Mouse (Mus musculus): ENCODE measurements around the gene Stbd1. TPM values are rescaled to one million over a fixed set of nuclear protein-coding genes. Genes with fewer than 3 reads are reported as not detected.
A peak's percentile ranks its signal among the peaks of the same experiment; 100 is the strongest.

Gene Stbd1
- 10.3 and 11.7 TPM in 2 replicates for polyA plus RNA-seq (2014; fragmentation: Nextera tagmentation; extraction: Ambion mirVana)

- DNase-seq (ENCODE audit: low spot score) (peak; percentile 50), ATAC-seq (ENCODE audit: low FRiP score) (peak; percentile 88)
- peak within 1 kb of the TSS; percentile 99 for H3K4me2 ChIP-seq (replicated peaks)
- H3K4me1 ChIP-seq (replicated peaks; ENCODE audit: control insufficient read depth, insufficient read depth, low read length) = peaks cover 7% of the 10 kb centered on the region; the same call in 1 of the 2 replicates
- H3K36me3 ChIP-seq (replicated peaks; ENCODE audit: control insufficient read depth, insufficient read depth) = no peaks in the 10 kb centered on the region
- H3K27me3 ChIP-seq (ENCODE audit: control insufficient read depth, insufficient read depth, low read length) = no peaks in the 10 kb centered on the region
- WGBS = under 1% methylated on average over 69 of the region's 69 CpGs
- H3K9me3 ChIP-seq (ENCODE audit: control insufficient read depth, low read length) = no peaks in the 10 kb centered on the region
- no peak within 1 kb of the TSS for H3K27ac ChIP-seq
- peak within 1 kb of the TSS; percentile 73 for H3K4me3 ChIP-seq (replicated peaks; ENCODE audit: low read length)
- H3K9ac ChIP-seq = peak within 1 kb of the TSS; percentile 70
Measured at GRCm38 (mm10) chr5:92602691-92603690, at the start of gene Stbd1. TSS of gene Stbd1 (plus strand) at chr5:92603041.

DNA sequence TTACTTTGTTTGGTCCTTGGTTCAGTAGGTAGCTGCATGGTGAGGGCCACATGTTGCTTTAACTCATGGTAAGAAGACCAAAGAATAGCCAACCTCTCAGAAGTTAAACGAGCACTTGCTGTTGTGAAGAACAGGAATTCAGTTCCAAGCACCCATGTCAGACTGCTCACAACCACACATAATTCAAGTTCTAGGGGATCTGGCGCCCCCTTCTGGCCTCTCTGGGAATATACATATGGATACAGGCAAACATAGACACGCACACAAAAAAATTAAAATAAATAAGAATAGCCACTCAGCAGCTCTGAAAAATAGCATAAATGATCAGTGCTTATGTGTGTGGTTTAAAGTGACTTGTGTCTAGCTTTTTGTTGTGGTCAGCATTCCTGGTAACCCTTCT is 48.9 kb upstream of the Stbd1 start:
- H3K27ac ChIP-seq = no peak overlapping the region
- H3K9ac ChIP-seq = no peak overlapping the region
- no peaks in the 10 kb centered on the region for H3K4me1 ChIP-seq (replicated peaks; ENCODE audit: control insufficient read depth, insufficient read depth, low read length)
- no peak overlapping the region for H3K4me2 ChIP-seq (replicated peaks)
- H3K27me3 ChIP-seq (ENCODE audit: control insufficient read depth, insufficient read depth, low read length) = no peaks in the 10 kb centered on the region
- no peak overlapping the region for H3K4me3 ChIP-seq (replicated peaks; ENCODE audit: low read length)
- DNase-seq (ENCODE audit: low spot score) (no peak), ATAC-seq (ENCODE audit: low FRiP score) (no peak)
- no peaks in the 10 kb centered on the region for H3K36me3 ChIP-seq (replicated peaks; ENCODE audit: control insufficient read depth, insufficient read depth)
- 0 out of 2 replicates have a peak, but pooled peaks cover 6% of the 10 kb centered on the region for H3K9me3 ChIP-seq (ENCODE audit: control insufficient read depth, low read length)
- 66% methylated on average over 3 of the region's 3 CpGs for WGBS

DNA sequence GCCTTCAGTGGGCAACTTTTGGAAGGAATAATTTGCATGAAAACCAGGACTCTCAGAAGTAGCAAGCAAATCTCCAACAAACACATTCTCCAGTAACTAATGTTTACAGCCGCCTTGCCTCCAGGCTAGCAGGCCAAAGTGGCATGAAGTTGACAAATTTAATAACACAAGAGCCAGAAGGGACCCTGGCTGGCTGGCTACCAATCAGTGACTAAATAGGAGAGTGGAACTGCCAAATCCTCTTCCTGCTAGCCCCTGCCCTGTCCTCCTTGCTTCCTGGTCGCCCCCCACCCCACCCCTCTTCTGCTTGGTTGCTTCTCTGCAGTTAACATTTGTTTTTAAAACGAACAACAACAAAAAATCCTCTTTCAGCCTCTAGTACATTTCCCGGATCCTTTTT is 48.4 kb upstream of the Stbd1 start:
- 82% methylated on average over 4 of the region's 4 CpGs for WGBS

GRCm38 (mm10) chr5:92554891-92555511 is 47.8 kb upstream of the Stbd1 start, which contains the start of gene Fam47e:
TSS of gene Fam47e (plus strand) at chr5:92555069.
- DNase-seq (ENCODE audit: low spot score) = no peak
- 64% methylated on average over 16 of the region's 16 CpGs for WGBS
- 0 out of 2 replicates have a peak, but pooled peaks cover 6% of the 10 kb centered on the region for H3K9me3 ChIP-seq (ENCODE audit: control insufficient read depth, low read length)

More for the DNA sequence above, 48.4 kb upstream of the Stbd1 start:
- DNase-seq (ENCODE audit: low spot score) (no peak), ATAC-seq (ENCODE audit: low FRiP score) (no peak; the same call in 1 of the 2 replicates)
- Histone ChIP-seq H3K27ac (no peak overlapping the region), H3K9ac (no peak overlapping the region), H3K4me3 (replicated peaks; ENCODE audit: low read length) (no peak overlapping the region), H3K36me3 (replicated peaks; ENCODE audit: control insufficient read depth, insufficient read depth) (no peaks in the 10 kb centered on the region), H3K4me2 (replicated peaks) (no peak overlapping the region), H3K4me1 (replicated peaks; ENCODE audit: control insufficient read depth, insufficient read depth, low read length) (no peaks in the 10 kb centered on the region), H3K9me3 (ENCODE audit: control insufficient read depth, low read length) (0 out of 2 replicates have a peak, but pooled peaks cover 6% of the 10 kb centered on the region), H3K27me3 (ENCODE audit: control insufficient read depth, insufficient read depth, low read length) (no peaks in the 10 kb centered on the region)

GRCm38 (mm10) chr5:92555905-92556304 is 46.9 kb upstream of the Stbd1 start:
- WGBS = 100% methylated on average over 1 of the region's 1 CpGs
- Histone ChIP-seq H3K4me2 (replicated peaks) (no peak overlapping the region), H3K9me3 (ENCODE audit: control insufficient read depth, low read length) (0 out of 2 replicates have a peak, but pooled peaks cover 6% of the 10 kb centered on the region), H3K4me1 (replicated peaks; ENCODE audit: control insufficient read depth, insufficient read depth, low read length) (no peaks in the 10 kb centered on the region), H3K9ac (no peak overlapping the region), H3K36me3 (replicated peaks; ENCODE audit: control insufficient read depth, insufficient read depth) (no peaks in the 10 kb centered on the region), H3K27ac (no peak overlapping the region), H3K4me3 (replicated peaks; ENCODE audit: low read length) (no peak overlapping the region), H3K27me3 (ENCODE audit: control insufficient read depth, insufficient read depth, low read length) (no peaks in the 10 kb centered on the region)
- ATAC-seq (ENCODE audit: low FRiP score) (no peak), DNase-seq (ENCODE audit: low spot score) (no peak)

More at GRCm38 (mm10) chr5:92554891-92555511, 47.8 kb upstream of the Stbd1 start, which contains the start of gene Fam47e:
- Histone ChIP-seq H3K27ac (no peak within 1 kb of the TSS), H3K27me3 (ENCODE audit: control insufficient read depth, insufficient read depth, low read length) (no peaks in the 10 kb centered on the region), H3K4me2 (replicated peaks) (no peak within 1 kb of the TSS), H3K36me3 (replicated peaks; ENCODE audit: control insufficient read depth, insufficient read depth) (no peaks in the 10 kb centered on the region), H3K4me3 (replicated peaks; ENCODE audit: low read length) (no peak within 1 kb of the TSS), H3K9ac (no peak within 1 kb of the TSS), H3K4me1 (replicated peaks; ENCODE audit: control insufficient read depth, insufficient read depth, low read length) (no peaks in the 10 kb centered on the region)
- ATAC-seq (ENCODE audit: low FRiP score) = peak; percentile 81; the same call in 1 of the 2 replicates

DNA sequence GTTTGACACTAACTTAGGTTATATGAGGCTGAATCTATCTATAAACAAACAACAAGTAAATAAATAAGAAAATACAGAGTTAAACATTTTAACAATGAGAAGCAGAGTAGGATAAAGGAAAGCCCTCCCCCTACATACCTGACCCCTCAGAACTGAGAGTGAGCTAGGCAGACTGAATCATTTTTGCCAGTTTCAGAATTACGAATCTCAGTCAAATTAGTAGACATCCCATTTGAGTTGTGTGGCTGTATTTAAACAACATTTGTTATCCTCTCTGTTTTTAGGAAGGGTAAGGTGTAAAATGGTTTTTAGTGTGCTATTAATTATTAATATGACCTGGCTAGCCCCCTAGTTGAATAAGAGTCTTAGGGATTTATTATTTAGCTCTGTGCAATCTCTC is 45.3 kb upstream of the Stbd1 start:
- Histone ChIP-seq H3K4me3 (replicated peaks; ENCODE audit: low read length) (no peak overlapping the region), H3K9ac (no peak overlapping the region), H3K27ac (no peak overlapping the region), H3K9me3 (ENCODE audit: control insufficient read depth, low read length) (0 out of 2 replicates have a peak, but pooled peaks cover 6% of the 10 kb centered on the region), H3K27me3 (ENCODE audit: control insufficient read depth, insufficient read depth, low read length) (no peaks in the 10 kb centered on the region), H3K36me3 (replicated peaks; ENCODE audit: control insufficient read depth, insufficient read depth) (no peaks in the 10 kb centered on the region), H3K4me1 (replicated peaks; ENCODE audit: control insufficient read depth, insufficient read depth, low read length) (no peaks in the 10 kb centered on the region), H3K4me2 (replicated peaks) (no peak overlapping the region)
- ATAC-seq (ENCODE audit: low FRiP score) (no peak), DNase-seq (ENCODE audit: low spot score) (no peak)
- WGBS = 94% methylated on average over 1 of the region's 1 CpGs

DNA sequence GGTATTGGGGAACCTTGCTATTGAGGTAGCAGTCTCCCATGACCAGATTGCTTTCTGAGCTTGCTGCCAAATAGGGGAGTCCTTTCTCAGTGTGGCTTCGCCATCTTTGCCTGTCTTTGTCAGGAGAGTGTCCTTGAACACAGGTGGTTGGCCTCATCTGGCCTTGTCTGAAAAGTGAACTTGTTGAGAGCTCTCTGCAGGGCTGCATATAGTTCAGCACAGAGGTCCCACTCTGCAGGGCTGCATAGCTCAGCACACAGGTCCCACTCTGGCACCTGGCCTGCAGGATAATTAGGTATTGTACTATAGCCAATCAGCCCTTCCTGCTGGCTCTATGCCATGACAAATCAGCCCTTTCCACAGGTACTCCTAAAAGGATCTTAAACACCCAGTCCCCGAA is 42.6 kb upstream of the Stbd1 start:
- Histone ChIP-seq H3K4me2 (replicated peaks) (no peak overlapping the region), H3K9me3 (ENCODE audit: control insufficient read depth, low read length) (no peaks in the 10 kb centered on the region), H3K27ac (no peak overlapping the region), H3K4me3 (replicated peaks; ENCODE audit: low read length) (no peak overlapping the region), H3K27me3 (ENCODE audit: control insufficient read depth, insufficient read depth, low read length) (no peaks in the 10 kb centered on the region), H3K9ac (no peak overlapping the region), H3K36me3 (replicated peaks; ENCODE audit: control insufficient read depth, insufficient read depth) (no peaks in the 10 kb centered on the region), H3K4me1 (replicated peaks; ENCODE audit: control insufficient read depth, insufficient read depth, low read length) (no peaks in the 10 kb centered on the region; the same call in 1 of the 2 replicates)
- DNase-seq (ENCODE audit: low spot score) (no peak), ATAC-seq (ENCODE audit: low FRiP score) (no peak)
- 81% methylated on average over 2 of the region's 2 CpGs for WGBS

DNA sequence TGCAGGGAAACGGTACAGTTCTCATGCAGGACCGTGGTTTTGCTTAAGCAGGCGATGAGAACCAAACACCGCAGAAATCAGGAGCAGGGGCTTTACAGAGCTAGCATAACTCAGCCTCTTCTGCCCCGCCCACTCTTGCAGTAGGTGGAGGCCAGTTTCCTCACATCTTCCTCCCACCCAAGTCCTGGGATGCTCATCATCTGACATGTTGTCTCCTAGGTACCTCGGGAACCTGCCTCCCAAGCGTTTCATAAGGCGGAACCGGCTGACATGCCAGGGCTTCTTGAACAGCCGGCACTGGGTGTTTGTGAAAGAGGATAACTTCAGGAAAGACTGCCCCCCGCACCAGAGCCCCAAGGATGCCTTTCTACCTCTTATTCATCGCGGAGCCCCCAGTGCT is 40.8 kb upstream of the Stbd1 start:
- H3K36me3 ChIP-seq (replicated peaks; ENCODE audit: control insufficient read depth, insufficient read depth) = no peaks in the 10 kb centered on the region

DNA sequence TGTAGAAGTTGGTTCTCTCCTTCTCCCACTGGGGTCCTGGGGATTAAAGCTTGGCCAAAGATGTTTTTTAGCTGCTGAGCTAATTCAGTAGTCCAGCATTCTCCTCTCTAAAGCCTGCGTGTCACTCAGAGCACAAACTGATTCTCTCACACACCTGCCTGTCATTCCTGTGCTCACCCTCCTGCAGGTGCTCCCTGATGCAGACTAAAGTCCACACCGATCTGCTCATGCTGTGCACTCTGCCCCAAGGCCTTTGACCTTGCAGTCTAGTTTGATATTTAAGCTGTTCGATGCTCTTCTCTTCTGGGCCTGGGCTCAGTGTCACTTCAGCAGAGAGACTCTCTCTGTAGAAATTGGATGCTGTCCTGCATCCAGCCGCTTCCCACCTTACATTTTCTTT is 31.6 kb upstream of the Stbd1 start:
- Histone ChIP-seq H3K4me1 (replicated peaks; ENCODE audit: control insufficient read depth, insufficient read depth, low read length) (no peaks in the 10 kb centered on the region), H3K27ac (no peak overlapping the region), H3K4me2 (replicated peaks) (no peak overlapping the region), H3K9me3 (ENCODE audit: control insufficient read depth, low read length) (no peaks in the 10 kb centered on the region), H3K27me3 (ENCODE audit: control insufficient read depth, insufficient read depth, low read length) (no peaks in the 10 kb centered on the region), H3K9ac (no peak overlapping the region), H3K36me3 (replicated peaks; ENCODE audit: control insufficient read depth, insufficient read depth) (no peaks in the 10 kb centered on the region), H3K4me3 (replicated peaks; ENCODE audit: low read length) (no peak overlapping the region)
- WGBS = 89% methylated on average over 4 of the region's 4 CpGs
- ATAC-seq (ENCODE audit: low FRiP score) (no peak), DNase-seq (ENCODE audit: low spot score) (no peak)

More for the DNA sequence above, 40.8 kb upstream of the Stbd1 start:
- WGBS = 80% methylated on average over 13 of the region's 13 CpGs
- Histone ChIP-seq H3K9me3 (ENCODE audit: control insufficient read depth, low read length) (no peaks in the 10 kb centered on the region), H3K4me3 (replicated peaks; ENCODE audit: low read length) (no peak overlapping the region), H3K27me3 (ENCODE audit: control insufficient read depth, insufficient read depth, low read length) (no peaks in the 10 kb centered on the region), H3K9ac (no peak overlapping the region), H3K4me1 (replicated peaks; ENCODE audit: control insufficient read depth, insufficient read depth, low read length) (no peaks in the 10 kb centered on the region; the same call in 1 of the 2 replicates), H3K4me2 (replicated peaks) (no peak overlapping the region), H3K27ac (no peak overlapping the region)
- ATAC-seq (ENCODE audit: low FRiP score) = no peak
- DNase-seq (ENCODE audit: low spot score) = no peak
